Mouse (Mus musculus): Measurements from ENCODE around the gene Ssr3.

- TF ChIP-seq CTCF (IDR thresholded peaks at IDR 0.05; ENCODE audit: low read depth, low read length) (no peak), POLR2A (IDR thresholded peaks at IDR 0.05; ENCODE audit: extremely low read depth, insufficient read depth, low read length) (no peak)
Observed at GRCm38 (mm10) chr3:65365184-65365583, 27.2 kb downstream of the Ssr3 start.
